Mouse (Mus musculus) spleen, postnatal 10 days (tissue): ENCODE data around the gene Bckdhb.
"Not testable (repeated sequence)": the region's sequence is repeated elsewhere in the genome, so short reads cannot be mapped to it uniquely, and the experiment has no call there.

ENCODE experiments used
- DNase-seq, 2 experiments: peaks; one replicate each; pipeline ENCODE4 v3.0.0; 2021 to 2022; ENCODE audit warnings: low spot score in 2 of 2

Bckdhb gene

DNA sequence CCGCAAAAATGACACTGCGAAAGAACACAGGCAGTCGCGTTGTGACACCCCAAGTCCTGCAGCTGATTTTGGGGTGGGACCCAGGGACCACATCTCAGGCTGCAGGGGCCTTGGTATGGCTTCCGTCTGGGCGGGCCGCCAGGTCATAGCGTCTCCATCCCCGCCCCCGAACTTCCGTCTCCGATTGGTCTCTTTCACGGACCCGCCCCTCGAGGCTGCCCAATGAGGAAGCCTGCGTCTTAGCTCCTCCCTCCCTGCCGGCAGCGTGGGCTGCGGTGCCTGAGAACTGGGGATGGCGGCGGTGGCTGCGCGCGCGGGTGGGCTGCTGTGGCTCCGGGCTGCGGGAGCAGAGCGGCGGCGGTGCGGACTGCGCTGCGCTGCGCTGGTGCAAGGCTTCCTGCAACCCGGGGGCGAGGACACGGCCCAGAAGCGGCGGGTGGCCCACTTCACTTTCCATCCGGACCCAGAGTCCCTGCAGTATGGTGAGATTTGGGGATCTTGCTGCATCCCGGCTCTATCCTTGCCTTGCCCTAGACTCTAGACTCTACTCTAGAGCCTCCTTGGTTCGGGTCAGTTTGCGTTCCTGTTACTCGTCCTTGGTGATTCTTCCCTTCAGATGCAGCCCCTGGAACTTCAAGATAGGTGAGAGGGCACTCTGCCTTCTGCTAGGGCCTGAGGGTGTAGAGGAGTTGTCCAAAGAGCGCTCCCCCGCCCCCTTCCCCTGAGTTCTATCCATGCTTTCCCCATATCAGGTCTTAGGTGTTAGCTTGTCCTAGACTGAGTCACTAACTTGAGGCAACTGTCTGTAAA, at the start of gene Bckdhb:
Gene Bckdhb (plus strand): TSS at position 268 of the 810 bp plus-strand sequence.
- DNase-seq, result peak; percentile 77 to 92

DNA sequence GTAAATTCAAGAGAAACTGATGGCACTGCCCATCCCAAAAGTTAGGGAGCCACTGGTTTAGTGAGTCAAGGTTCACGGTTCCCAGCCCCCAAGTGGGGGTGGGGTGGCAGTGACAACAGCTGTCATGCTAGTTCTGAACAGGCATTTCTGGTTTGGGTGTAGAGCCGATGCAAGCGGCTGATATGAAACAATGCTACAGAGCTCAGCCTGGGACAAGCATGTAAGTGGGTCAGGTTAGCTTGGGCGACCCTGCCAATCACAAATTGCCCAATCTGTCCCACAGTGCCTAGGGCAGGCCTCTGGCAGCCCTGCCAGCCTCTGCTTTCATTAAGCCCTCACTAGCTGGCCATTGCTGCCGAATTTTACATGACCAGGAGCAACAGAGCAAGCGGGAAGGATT, 42.8 kb upstream of the Bckdhb start:
- DNase-seq, result no peak

DNA sequence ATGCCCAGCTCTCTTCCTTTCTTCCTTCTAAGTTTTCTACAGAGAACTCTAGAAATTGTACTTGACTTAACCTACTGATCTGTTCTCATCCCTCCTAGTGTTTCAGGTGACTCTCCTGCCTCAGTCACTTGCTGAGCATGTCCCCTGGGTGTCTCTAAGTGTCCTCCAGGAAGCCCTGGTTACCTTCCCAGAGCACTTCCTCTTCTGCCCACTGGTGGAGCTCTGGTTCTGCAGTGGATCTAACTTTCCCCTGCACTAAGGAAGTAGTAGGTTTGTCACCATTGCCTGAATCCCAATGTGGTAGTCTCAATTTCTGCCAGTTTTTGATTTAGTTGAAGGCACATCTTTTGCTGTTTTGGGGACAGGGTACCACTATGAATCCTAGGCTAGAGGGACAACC, 38.8 kb upstream of the Bckdhb start:
- DNase-seq, result no peak

DNA sequence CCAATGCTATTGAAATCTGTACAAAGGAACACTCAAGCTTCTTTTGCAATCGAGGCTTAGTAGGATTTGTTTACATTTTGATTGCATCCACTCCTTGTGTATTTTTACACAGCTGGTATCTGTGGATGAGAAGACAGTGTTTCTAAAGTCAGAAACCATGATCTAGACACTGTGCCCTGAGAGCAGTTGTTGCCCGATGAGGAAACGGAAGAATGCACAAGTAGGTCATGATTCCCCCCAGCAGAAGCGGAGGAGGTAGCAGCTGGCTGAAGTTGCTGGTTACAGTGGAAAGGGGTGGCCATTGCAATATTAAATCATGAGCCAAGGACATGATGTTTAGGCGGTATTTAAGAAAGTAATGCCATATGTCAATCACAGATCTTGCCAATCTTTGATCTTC, 36.7 kb upstream of the Bckdhb start:
- no peak for DNase-seq

DNA sequence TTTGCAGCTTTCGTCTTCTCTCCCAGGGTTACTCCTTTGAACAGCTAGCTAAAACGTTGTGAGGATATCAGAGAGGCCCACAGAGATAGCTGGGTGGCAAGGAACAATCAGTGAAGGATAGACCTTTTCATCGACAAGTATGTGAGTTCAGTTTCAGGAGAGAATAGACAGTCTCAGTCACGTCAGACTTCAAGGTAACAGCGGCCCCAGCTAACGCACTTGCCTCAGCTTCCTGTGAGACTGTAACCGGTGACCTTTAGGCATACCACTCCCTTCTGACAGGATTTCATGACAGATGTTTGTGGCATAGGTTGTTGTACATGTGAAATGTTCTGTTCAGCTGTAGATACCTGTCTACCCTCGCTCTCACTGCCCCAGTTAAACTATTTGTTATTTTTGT, 31.9 kb upstream of the Bckdhb start:
- DNase-seq, result no peak

DNA sequence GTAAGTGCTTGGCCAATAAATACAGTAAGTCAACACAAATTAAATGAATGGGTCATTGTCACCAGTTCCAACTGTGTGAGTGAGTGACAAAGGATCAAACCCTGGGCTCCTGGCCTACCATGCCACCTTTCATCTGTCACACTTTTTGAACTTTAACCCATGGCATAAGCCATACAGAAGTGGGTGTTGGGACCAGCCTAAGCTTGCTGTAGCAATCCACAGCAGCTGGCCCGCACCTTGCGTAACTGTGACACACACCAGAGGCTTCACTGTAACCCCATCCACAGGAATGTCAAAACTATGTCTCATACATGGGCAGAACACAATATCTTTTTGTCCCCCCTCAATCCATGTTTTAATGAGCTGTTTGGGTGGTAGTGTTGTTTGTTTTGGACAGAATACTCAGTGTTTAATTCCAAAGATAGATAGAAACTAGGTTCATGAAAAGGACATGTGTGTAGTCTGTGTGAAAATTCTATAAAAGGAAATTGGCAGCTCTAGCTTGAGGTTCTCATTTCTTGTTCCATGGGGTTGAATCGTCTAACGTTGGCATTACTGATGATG, 31.1 kb upstream of the Bckdhb start:
- DNase-seq, result no peak

DNA sequence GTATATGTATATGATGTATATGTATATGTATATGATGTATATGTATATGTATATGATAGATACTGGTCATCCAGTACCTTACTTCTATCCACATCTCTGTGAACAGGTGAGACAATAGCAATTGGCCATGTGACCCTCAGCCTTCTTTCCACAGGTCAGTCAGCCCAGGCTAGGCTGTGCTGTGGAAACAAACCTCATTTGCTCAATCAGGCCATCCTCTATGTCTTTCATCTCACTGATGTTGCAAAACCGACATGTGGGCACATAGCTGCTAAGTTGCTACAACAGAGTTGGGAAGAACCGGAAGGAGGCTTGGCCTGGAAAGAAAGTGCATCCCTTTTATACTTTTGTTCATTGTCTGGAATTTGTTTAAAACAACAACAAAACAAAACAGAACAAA, 22.9 kb upstream of the Bckdhb start:
- no peak for DNase-seq

DNA sequence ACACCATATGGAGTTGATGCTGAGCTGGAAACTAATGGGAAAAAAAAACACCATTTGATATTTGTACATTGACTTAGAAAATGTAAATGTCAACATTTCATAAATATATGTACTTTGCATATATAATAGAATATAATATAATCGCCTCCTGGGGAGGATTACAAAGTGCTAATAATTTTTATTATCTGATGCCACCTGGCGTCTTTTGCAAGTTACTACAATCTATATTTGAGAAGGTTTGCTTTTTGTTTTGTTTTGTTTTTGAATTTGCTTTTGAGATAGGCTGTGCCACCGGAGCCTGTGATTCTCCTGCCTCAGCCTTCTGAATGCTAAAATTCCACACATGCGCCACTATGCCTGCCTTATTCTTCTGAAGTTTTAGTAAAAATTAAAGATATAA, 19.1 kb upstream of the Bckdhb start:
- no peak for DNase-seq

DNA sequence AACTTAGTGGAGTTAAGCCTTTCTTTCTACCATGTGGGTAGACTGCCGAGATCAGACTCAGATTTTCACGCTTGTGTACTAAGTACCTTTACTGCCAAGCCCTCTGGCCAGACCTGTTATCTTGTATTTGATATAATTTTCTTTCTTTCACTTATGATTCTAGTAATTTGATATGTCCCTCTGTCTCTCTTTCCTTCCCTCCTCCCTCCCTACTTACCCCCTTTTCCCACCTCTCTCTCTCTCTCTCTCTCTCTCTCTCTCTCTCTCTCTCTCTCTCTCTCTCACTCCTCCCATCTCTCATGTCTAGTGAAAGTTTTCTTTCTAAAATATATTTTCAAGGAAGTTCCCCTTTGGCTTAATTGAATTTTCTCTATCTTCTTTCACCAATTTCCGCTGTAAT, 17.9 kb upstream of the Bckdhb start:
- DNase-seq, result no peak

DNA sequence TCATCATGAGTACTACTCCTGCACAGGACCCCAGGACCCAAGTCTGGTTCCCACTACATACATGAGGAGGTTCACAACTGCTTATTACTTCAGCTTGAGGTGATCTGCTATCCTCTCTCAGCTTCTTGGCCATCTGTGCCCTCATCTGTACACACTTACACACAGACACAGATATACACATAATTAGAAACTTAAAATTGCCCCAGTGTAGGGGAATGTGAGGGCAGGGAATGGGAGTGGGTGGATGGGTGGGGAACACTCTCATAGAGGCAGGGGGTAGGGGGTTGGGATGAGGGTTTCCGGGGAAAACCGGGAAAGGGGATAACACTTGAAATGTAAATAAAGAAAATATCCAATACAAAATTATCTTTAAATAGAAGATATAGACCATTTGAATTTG, 15.1 kb upstream of the Bckdhb start:
- no peak for DNase-seq

DNA sequence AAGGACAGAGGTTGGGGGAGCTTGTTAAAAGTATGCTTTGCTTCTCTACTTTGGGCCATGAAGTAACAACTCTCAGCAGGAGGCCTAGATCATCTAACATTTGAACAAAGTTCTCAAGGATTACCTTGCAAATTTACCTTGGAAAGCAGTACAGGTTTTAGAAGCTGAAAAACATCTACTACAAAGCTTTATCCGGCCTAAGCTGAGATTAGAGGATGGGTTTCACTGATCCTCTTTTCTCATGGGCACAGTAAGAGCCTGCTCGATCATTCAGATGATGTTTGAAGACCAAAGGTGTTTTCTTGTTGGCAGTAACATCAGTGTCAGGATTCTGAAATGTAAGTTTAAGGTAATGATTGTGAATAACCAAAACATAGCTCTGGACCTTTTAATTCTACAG, 14.0 kb upstream of the Bckdhb start:
- no peak for DNase-seq

DNA sequence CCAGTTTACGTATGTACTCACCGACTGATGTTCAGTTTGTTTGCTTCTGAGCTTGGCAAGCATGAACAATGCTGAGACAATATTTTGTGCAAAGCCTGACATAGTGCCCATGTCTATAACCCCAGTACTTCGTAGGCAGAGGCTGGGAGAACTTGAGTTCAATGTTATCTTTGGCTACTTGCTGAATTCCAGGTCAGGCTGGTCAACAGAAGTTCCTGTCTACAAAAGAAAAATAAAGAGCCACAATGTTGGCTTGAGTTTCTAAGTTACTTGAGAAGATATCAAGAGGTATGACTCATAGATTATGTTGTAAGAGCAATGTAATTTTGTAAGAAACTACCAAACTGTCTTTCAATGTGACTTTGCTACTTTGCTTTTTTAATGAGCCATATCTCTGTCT, 2.9 kb upstream of the Bckdhb start:
- DNase-seq, result no peak

DNA sequence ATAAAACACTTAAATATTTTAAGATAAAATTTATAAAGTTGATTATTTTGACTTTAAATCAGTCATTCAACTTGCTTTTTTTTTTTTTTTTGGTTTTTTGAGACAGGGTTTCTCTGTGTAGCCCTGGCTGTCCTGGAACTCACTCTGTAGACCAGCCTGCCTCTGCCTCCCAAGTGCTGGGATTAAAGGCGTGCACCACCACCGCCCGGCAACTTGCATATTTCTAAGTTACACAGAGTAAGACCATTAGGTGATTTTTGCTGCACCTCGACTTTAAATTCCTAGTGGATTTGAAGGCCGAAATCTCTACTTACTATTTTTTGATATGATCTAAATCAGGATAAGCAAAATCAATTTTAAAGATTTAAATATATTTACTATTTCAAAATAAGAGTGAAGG, 589 bp upstream of the Bckdhb start:
- DNase-seq, result no peak

DNA sequence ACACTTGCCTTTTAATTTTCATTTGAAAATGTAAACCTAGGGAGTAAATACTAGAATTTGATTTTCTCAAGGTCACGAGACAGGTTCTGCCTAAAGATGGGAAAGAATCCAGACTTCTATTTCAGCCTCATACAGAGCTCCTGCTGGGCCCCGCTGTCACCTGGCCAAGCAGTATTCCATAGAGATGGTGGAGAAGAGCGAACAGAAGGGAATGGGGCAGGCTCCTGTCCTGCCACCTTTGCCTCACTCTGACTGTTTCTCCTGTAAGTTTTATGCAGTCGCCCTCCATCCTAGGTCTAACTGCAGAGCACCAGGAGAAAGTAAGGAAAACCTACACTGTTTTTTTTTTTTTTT, 720 bp downstream of the Bckdhb start:
- no peak for DNase-seq

DNA sequence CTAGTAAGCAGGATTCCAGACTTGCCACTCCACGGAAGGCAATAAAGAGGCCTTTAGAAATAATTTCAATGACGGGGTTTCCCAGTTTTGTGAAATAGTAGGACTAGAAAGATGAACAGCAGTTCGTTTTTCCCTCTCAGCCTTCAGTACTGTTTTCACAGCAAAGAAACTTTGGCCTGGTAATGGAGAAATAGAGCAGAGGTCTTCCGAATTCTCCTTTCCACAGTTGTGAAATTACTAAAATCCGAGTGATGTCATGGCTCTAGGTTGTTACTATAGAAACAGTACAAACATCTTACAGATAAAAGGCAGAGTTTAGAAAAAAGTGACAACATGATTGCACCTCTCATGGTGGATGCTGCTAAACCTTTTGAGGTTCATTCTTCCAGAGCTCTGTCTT, 1.4 kb downstream of the Bckdhb start:
- no peak for DNase-seq

DNA sequence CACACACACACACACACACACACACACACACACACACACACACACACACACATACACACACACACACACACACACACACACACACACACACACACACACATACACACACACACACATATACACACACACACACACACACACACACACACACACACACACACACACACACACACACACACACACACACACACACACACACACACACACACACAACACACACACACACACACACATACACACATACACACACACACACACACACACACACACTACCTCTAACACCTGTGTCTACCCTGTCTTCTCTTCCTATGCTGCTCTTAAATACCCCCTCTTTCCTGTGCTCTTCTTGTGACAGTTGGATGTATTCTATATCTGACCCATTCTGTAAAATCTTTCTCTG, 14.6 kb downstream of the Bckdhb start:
- DNase-seq, result not testable (repeated sequence)

DNA sequence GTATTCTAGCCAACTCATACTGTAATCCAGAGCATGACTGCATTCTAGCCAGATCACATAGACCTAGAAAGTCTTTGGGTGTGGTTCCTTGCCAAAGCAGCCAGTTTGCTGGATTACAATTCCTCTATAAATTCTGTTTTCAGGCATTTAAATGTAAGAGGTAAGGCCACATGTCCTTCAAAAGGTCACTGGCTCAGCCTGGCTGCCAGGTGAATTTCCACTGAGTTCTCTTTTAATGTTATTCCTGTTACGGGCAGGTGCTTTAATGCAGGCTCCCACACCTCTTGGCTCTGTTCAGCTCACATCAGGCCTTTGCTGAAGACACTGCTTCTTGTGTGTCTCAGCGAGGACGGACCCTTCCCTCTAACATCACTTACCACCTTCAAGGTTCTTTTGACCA, 15.1 kb downstream of the Bckdhb start:
- DNase-seq, result no peak

DNA sequence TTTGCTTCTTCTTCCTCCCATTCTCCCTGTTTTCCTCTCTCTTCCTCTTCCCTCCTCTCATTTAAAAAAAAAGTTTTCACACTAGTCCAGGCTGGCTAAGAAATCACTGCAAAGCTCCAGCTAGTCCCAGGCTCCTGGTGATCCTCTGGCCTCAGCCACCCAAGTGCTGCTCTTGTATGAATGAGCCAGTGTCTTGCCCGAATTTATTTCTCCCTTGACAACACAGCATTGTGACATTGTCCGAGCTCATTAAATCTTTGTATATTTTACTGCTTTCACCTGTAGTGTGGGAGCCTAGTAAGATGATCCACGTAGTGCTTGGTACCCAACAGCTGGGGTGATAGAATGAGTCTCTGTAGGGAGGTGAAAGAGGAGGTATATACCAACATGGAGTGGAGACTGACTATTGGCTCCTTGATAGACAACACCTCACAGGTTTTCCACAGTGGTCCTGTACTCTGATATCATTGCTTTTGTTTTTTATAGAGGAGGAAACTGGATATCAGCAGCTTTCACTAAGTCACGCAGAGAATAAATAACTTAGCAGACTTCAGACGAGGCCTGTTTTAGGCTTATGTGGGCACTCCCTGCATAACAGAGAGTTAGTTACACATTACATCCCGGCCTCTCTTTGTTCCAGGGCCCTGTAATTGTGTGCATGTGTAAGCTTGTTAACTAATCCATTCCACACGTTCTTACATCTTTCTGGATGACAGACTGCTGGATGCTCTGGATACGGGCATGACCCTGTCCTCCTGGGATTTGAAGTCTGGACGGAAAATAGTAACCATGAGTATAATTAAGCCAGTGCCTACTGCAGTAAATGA, 15.8 kb downstream of the Bckdhb start:
- DNase-seq, result no peak

DNA sequence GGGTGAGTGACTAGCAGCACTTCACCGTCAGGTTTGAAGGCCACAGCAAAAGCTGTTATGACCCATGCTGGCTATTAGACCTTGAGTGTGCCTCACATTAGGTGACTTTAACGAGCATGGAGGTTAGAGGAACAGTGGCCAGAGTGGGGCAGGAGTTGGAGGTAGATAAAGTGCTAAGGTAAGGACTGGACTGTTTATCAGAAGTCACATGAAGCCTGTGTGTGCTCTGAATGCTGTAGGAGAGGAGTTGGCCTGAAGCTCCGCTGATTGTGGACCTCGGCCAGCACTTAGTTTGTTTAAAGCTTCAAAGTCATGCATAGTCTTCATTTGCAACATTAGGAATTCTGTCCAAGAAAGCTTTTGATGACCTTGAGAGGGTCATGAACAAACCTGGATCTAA, 26.4 kb downstream of the Bckdhb start:
- DNase-seq, result no peak

DNA sequence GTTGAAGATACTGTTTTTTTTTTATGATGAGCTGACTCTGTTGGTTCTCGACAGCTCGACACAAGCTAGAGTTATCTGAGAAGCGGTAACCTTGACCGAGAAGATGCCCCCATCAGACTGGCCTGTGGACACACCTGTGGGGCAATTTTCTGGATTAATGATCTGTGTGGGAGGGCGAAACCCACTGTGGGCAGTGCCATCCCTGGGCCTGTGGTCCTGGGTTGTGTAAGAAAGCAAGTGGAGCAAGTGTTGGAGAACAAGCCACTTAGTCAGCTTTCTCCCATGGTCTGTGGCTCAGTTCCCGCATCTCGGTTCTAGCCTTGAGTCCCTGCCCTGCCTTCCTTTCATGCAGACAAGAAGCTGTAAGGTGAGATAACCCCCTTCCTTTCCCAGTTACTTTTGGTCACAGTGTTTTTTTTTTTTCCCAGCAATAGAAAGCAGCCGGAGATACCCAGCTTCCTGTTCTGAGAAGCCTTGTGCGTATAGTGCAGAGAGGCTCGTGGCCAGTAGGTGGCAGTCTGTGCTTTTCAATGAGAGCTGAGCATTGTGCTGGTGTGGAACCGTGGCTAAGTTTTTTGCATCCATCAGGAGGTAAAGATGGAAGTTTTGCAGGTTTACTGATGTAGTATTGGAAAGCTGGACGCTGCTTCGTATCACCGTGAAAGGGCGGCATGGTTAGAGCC, 31.8 kb downstream of the Bckdhb start:
- peak; percentile 46 to 80 for DNase-seq

DNA sequence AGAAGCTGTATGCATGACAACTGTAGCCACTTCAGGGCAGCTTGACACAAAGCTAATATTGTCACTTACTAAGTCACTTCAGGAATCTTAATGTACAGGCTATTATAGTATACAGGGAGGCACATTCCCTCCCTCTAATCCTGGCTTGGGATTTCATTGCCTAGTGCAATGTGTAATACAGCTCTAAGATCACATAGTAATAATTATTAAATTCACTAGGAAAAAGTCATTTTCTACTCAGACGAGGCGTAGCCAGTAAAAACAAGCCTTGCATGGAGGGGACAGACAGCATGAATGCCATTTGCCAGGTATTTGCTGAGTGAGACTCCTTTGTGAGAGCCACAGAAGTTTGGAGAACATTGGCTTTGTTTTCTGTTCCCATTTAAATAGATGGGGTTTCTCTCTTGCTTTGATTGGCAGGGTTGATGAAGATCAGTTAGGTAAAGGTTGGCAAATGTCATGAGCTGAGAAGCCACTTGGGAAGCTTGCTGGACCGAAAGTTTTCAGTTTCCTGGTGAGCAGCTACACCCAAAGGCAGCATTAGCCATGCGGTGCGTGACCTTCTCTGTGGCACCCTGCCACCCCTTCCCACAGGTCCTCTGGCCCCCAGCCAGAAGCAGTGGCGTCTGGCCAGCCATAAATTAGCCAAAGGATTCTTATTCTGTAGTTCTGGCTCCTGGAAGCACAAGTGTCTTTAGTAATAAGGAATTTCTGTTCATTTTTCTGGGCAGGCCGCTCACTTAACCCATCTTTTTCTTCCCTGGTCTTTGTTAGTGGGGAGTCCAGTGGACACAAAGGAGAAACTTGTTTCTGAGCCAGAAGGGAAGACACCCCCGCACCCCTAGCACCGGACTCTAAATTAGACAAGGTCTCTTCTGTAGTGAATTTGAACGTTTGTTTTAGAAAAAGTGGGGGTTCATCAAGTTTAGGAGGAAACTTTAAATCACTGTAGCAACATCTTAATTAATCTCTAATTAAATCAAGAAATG, 37.4 kb downstream of the Bckdhb start:
- no peak for DNase-seq
